Comparison of ENCODE assay signal across 11 mouse cellular contexts in genomic region chr12:102061657-102062614, GRCm38 (mm10).
DNase-seq lines count a peak whose midpoint lies in the region; ATAC-seq lines count a peak whose summit lies in the region.
"Had no signal": no experiment of that assay in that cellular context is flagged by ENCODE, and none has a peak within 500 bp of the region (broad histone marks: within the 10 kb centered on the region; RNA-seq: fewer than 3 reads in every experiment).

No protein-coding gene starts in this region.

- H3K4me3 ChIP-seq in lung, embryonic 16.5 days (ENCODE audit: low read length): no peak overlapping the region
- H3K4me3 ChIP-seq in heart, embryonic 14.5 days (ENCODE audit: control insufficient read depth in 1 of 2, insufficient read depth in 1 of 2, low read depth in 1 of 2, low read length in 2 of 2): no peak overlapping the region
- H3K4me3 ChIP-seq in limb, embryonic 10.5 days: no peak overlapping the region
- H3K4me3 ChIP-seq: limb, embryonic 12.5 days had no signal

- no peak overlapping the region; the same call in 1 of the 2 replicates for H3K27ac ChIP-seq in lung, embryonic 16.5 days (ENCODE audit: low read length)
- peak overlapping the region; percentile 33 to 59 for H3K27ac ChIP-seq in heart, embryonic 14.5 days (replicated peaks in 1 of 2; ENCODE audit: control insufficient read depth in 1 of 2, insufficient read depth in 1 of 2, low read depth in 2 of 2, low read length in 2 of 2)
- H3K27ac ChIP-seq in limb, embryonic 10.5 days: peak overlapping the region; percentile 11; the same call in 1 of the 2 replicates
- H3K27ac ChIP-seq: hindbrain, embryonic 14.5 days; limb, embryonic 12.5 days had no signal

- no peaks in the 10 kb centered on the region for H3K36me3 ChIP-seq in lung, embryonic 16.5 days (ENCODE audit: control insufficient read depth, insufficient read depth, low read length)
- H3K36me3 ChIP-seq in heart, embryonic 14.5 days (ENCODE audit: control insufficient read depth, insufficient read depth, low read length): no peaks in the 10 kb centered on the region
- no peaks in the 10 kb centered on the region for H3K36me3 ChIP-seq in limb, embryonic 10.5 days
- H3K36me3 ChIP-seq: limb, embryonic 12.5 days had no signal

- DNase-seq in lung, postnatal 25 days (ENCODE audit: low spot score): no peak
- no peak for DNase-seq in limb, embryonic 10.5 days (ENCODE audit: low spot score)
- no peak for DNase-seq in right cerebral cortex, adult 2 months (ENCODE audit: low spot score in 2 of 2)
- DNase-seq in cerebellum, postnatal 25 days: no peak
- DNase-seq: cerebellum, adult 9-10 months; lung, postnatal 36 days had no signal

- no peaks in the 10 kb centered on the region for H3K9me3 ChIP-seq in lung, embryonic 16.5 days (ENCODE audit: control insufficient read depth, low read length)
- H3K9me3 ChIP-seq in heart, embryonic 14.5 days (ENCODE audit: control insufficient read depth, low read length): no peaks in the 10 kb centered on the region
- no peaks in the 10 kb centered on the region for H3K9me3 ChIP-seq in limb, embryonic 10.5 days (replicated peaks)
- H3K9me3 ChIP-seq: limb, embryonic 12.5 days had no signal

- no peak overlapping the region for H3K9ac ChIP-seq in lung, embryonic 16.5 days (ENCODE audit: low read length)
- H3K9ac ChIP-seq in heart, embryonic 14.5 days (ENCODE audit: low read length): no peak overlapping the region
- H3K9ac ChIP-seq: hindbrain, embryonic 14.5 days; limb, embryonic 12.5 days had no signal

- H3K4me2 ChIP-seq in lung, embryonic 16.5 days (ENCODE audit: low read depth, low read length): no peak overlapping the region
- no peak overlapping the region for H3K4me2 ChIP-seq in heart, embryonic 14.5 days (ENCODE audit: low read length)
- H3K4me2 ChIP-seq: hindbrain, embryonic 14.5 days; limb, embryonic 12.5 days had no signal

- no peaks in the 10 kb centered on the region for H3K27me3 ChIP-seq in lung, embryonic 16.5 days (ENCODE audit: control insufficient read depth, insufficient read depth, low read depth, low read length)
- no peaks in the 10 kb centered on the region for H3K27me3 ChIP-seq in heart, embryonic 14.5 days (ENCODE audit: control insufficient read depth, insufficient read depth, low read length)
- no peaks in the 10 kb centered on the region for H3K27me3 ChIP-seq in limb, embryonic 10.5 days (ENCODE audit: low read depth, poor library complexity, severe bottlenecking)
- H3K27me3 ChIP-seq: limb, embryonic 12.5 days had no signal

- peak; percentile 34 for ATAC-seq in lung, embryonic 16.5 days (ENCODE audit: low read depth)
- ATAC-seq in erythroid progenitor cell, adult 5-6 weeks (replicated peaks; ENCODE audit: low FRiP score, poor library complexity, severe bottlenecking): 0 out of 2 replicates have a peak, but pooled peaks have one; percentile 50
- peak; percentile 15; the same call in 1 of the 2 replicates for ATAC-seq in heart, embryonic 14.5 days (ENCODE audit: insufficient number of reproducible peaks, insufficient read depth, low FRiP score, low read depth)

- WGBS in lung, embryonic 16.5 days: 48% methylated on average over 7 of the region's 7 CpGs
- 31% methylated on average over 7 of the region's 7 CpGs for WGBS in heart, embryonic 14.5 days
- 60% methylated on average over 7 of the region's 7 CpGs for WGBS in limb, embryonic 10.5 days

- H3K4me1 ChIP-seq in lung, embryonic 16.5 days (replicated peaks; ENCODE audit: control insufficient read depth, insufficient read depth, low read length): no peaks in the 10 kb centered on the region; the same call in 1 of the 2 replicates
- peaks cover 2 to 16% of the 10 kb centered on the region in 2 experiments; a peak in 3 of 4 replicates for H3K4me1 ChIP-seq in heart, embryonic 14.5 days (ENCODE audit: control insufficient read depth in 2 of 2, insufficient read depth in 2 of 2, low read length in 2 of 2)
- peaks cover 22% of the 10 kb centered on the region for H3K4me1 ChIP-seq in limb, embryonic 10.5 days
